Mouse (Mus musculus): ENCODE measurements around the gene Plcg2. TPM values are rescaled to one million over a fixed set of nuclear protein-coding genes. Genes with fewer than 3 reads are reported as not detected.
A peak's percentile ranks its signal among the peaks of the same experiment; 100 is the strongest.

The Plcg2 gene
- polyA plus RNA-seq, 1 experiment from 2014 or later = 3.2 TPM

GRCm38 (mm10) chr8:117485316-117485715, 12.8 kb upstream of the Plcg2 start:
- ATAC-seq (ENCODE audit: insufficient read depth) = no peak
- H3K27me3 ChIP-seq (ENCODE audit: insufficient read depth, low read length) = no peaks in the 10 kb centered on the region
- H3K4me1 ChIP-seq (ENCODE audit: insufficient read depth) = no peaks in the 10 kb centered on the region
- H3K4me3 ChIP-seq (ENCODE audit: low read depth, low read length) = no peak overlapping the region
- no peak for TF ChIP-seq CTCF (IDR thresholded peaks at IDR 0.05; ENCODE audit: low read depth)
- H3K4me2 ChIP-seq = no peak overlapping the region
- H3K27ac ChIP-seq (ENCODE audit: low read depth) = no peak overlapping the region
- 53% methylated on average over 1 of the region's 1 CpGs for WGBS
- no peaks in the 10 kb centered on the region for H3K36me3 ChIP-seq (ENCODE audit: insufficient read depth)
- no peak overlapping the region for H3K9ac ChIP-seq
- no peak for DNase-seq
- no peaks in the 10 kb centered on the region for H3K9me3 ChIP-seq (ENCODE audit: low read depth, low read length)

GRCm38 (mm10) chr8:117488246-117489005, 9.7 kb upstream of the Plcg2 start:
- Histone ChIP-seq H3K27ac (ENCODE audit: low read depth) (no peak overlapping the region), H3K36me3 (ENCODE audit: insufficient read depth) (no peaks in the 10 kb centered on the region), H3K4me2 (no peak overlapping the region), H3K9me3 (ENCODE audit: low read depth, low read length) (no peaks in the 10 kb centered on the region), H3K4me3 (ENCODE audit: low read depth, low read length) (no peak overlapping the region), H3K4me1 (ENCODE audit: insufficient read depth) (no peaks in the 10 kb centered on the region), H3K9ac (no peak overlapping the region), H3K27me3 (ENCODE audit: insufficient read depth, low read length) (no peaks in the 10 kb centered on the region)
- 78% methylated on average over 10 of the region's 10 CpGs for WGBS
- no peak for DNase-seq
- no peak for ATAC-seq (ENCODE audit: insufficient read depth)
- TF ChIP-seq CTCF (IDR thresholded peaks at IDR 0.05; ENCODE audit: low read depth) = no peak

- H3K27me3 ChIP-seq (ENCODE audit: insufficient read depth, low read length) = peaks cover 15% of the 10 kb centered on the region
- no peak overlapping the region for H3K27ac ChIP-seq (ENCODE audit: low read depth)
- no peaks in the 10 kb centered on the region for H3K4me1 ChIP-seq (ENCODE audit: insufficient read depth)
- no peaks in the 10 kb centered on the region for H3K9me3 ChIP-seq (ENCODE audit: low read depth, low read length)
- no peak overlapping the region for H3K4me2 ChIP-seq
- TF ChIP-seq CTCF (IDR thresholded peaks at IDR 0.05; ENCODE audit: low read depth) = no peak
- H3K36me3 ChIP-seq (ENCODE audit: insufficient read depth) = no peaks in the 10 kb centered on the region
- 24% methylated on average over 9 of the region's 9 CpGs for WGBS
- ATAC-seq (ENCODE audit: insufficient read depth) (no peak), DNase-seq (no peak)
- H3K9ac ChIP-seq = no peak overlapping the region
- H3K4me3 ChIP-seq (ENCODE audit: low read depth, low read length) = no peak overlapping the region
These were observed 4.5 kb upstream of the Plcg2 start for GRCm38 (mm10) chr8:117493543-117493942.

GRCm38 (mm10) chr8:117494874-117495273, 3.2 kb upstream of the Plcg2 start:
- no peak for TF ChIP-seq CTCF (IDR thresholded peaks at IDR 0.05; ENCODE audit: low read depth)
- Histone ChIP-seq H3K4me2 (no peak overlapping the region), H3K9ac (no peak overlapping the region), H3K4me1 (ENCODE audit: insufficient read depth) (no peaks in the 10 kb centered on the region), H3K27me3 (ENCODE audit: insufficient read depth, low read length) (peaks cover 25% of the 10 kb centered on the region), H3K27ac (ENCODE audit: low read depth) (no peak overlapping the region), H3K4me3 (ENCODE audit: low read depth, low read length) (no peak overlapping the region), H3K9me3 (ENCODE audit: low read depth, low read length) (no peaks in the 10 kb centered on the region), H3K36me3 (ENCODE audit: insufficient read depth) (no peaks in the 10 kb centered on the region)
- 71% methylated on average over 2 of the region's 2 CpGs for WGBS
- no peak for DNase-seq
- no peak for ATAC-seq (ENCODE audit: insufficient read depth)

GRCm38 (mm10) chr8:117498915-117499540, 937 bp downstream of the Plcg2 start:
- Histone ChIP-seq H3K4me2 (peak overlapping the region; percentile 99), H3K4me3 (ENCODE audit: low read depth, low read length) (peak overlapping the region; percentile 59), H3K4me1 (ENCODE audit: insufficient read depth) (no peaks in the 10 kb centered on the region), H3K27me3 (ENCODE audit: insufficient read depth, low read length) (peaks cover 25% of the 10 kb centered on the region), H3K9me3 (ENCODE audit: low read depth, low read length) (no peaks in the 10 kb centered on the region), H3K9ac (peak overlapping the region; percentile 58; the same call in 1 of the 2 replicates), H3K36me3 (ENCODE audit: insufficient read depth) (no peaks in the 10 kb centered on the region), H3K27ac (ENCODE audit: low read depth) (no peak overlapping the region)
- WGBS = 11% methylated on average over 20 of the region's 20 CpGs
- no peak for DNase-seq
- ATAC-seq (ENCODE audit: insufficient read depth) = no peak; the same call in 1 of the 2 replicates
- no peak for TF ChIP-seq CTCF (IDR thresholded peaks at IDR 0.05; ENCODE audit: low read depth)

- Histone ChIP-seq H3K4me1 (ENCODE audit: insufficient read depth) (no peaks in the 10 kb centered on the region), H3K27me3 (ENCODE audit: insufficient read depth, low read length) (peaks cover 25% of the 10 kb centered on the region), H3K4me3 (ENCODE audit: low read depth, low read length) (no peak overlapping the region), H3K27ac (ENCODE audit: low read depth) (no peak overlapping the region), H3K9me3 (ENCODE audit: low read depth, low read length) (no peaks in the 10 kb centered on the region), H3K4me2 (no peak overlapping the region), H3K36me3 (ENCODE audit: insufficient read depth) (no peaks in the 10 kb centered on the region), H3K9ac (no peak overlapping the region)
- DNase-seq (peak; percentile 31), ATAC-seq (ENCODE audit: insufficient read depth) (no peak)
- WGBS = 74% methylated on average over 5 of the region's 5 CpGs
- no peak for TF ChIP-seq CTCF (IDR thresholded peaks at IDR 0.05; ENCODE audit: low read depth)
These were observed 2.2 kb downstream of the Plcg2 start for GRCm38 (mm10) chr8:117500232-117500823.

GRCm38 (mm10) chr8:117501323-117501722, 3.2 kb downstream of the Plcg2 start:
- ATAC-seq (ENCODE audit: insufficient read depth) (no peak), DNase-seq (no peak)
- Histone ChIP-seq H3K9ac (no peak overlapping the region), H3K9me3 (ENCODE audit: low read depth, low read length) (no peaks in the 10 kb centered on the region), H3K27me3 (ENCODE audit: insufficient read depth, low read length) (peaks cover 25% of the 10 kb centered on the region), H3K4me2 (no peak overlapping the region), H3K36me3 (ENCODE audit: insufficient read depth) (no peaks in the 10 kb centered on the region), H3K27ac (ENCODE audit: low read depth) (no peak overlapping the region), H3K4me1 (ENCODE audit: insufficient read depth) (no peaks in the 10 kb centered on the region), H3K4me3 (ENCODE audit: low read depth, low read length) (no peak overlapping the region)
- TF ChIP-seq CTCF (IDR thresholded peaks at IDR 0.05; ENCODE audit: low read depth) = no peak
- WGBS = 85% methylated on average over 6 of the region's 6 CpGs
